Mouse (Mus musculus) erythroblast, adult 5-6 weeks (primary cell): ENCODE measurements around the gene Gm5678. TPM values are rescaled to one million over a fixed set of nuclear protein-coding genes. Genes with fewer than 3 reads are reported as not detected.

ENCODE experiments used
- total RNA-seq, 2 experiments: library from RNA; stranded (forward) in 1 of 2; stranded (reverse) in 1 of 2; fragments of 150-400 nt in 1 of 2; fragments of 200-764, 138-1000 nt in 1 of 2; gene quantifications; 2 replicates each; pipeline versions ENCODE4 v1.2.3 to v1.2.4; 2015 to 2017; ENCODE audit warnings: low replicate concordance in 2 of 2

Gm5678 gene
- total RNA-seq, 2 experiments from 2014 or later = not detected

Other genes starting within 250 kb of the Gm5678 start
- not detected in 2 replicates for gene Setd4, start 24.0 kb upstream of the Gm5678 start, total RNA-seq (2015; ENCODE audit: low replicate concordance)
- gene Setd4, start 24.0 kb upstream of the Gm5678 start, total RNA-seq (2017; ENCODE audit: low replicate concordance) = 0.70 and 1.2 TPM in 2 replicates
- 8.3 and 18.6 TPM in 2 replicates for gene Cbr1, start 22.2 kb upstream of the Gm5678 start, total RNA-seq (2015; ENCODE audit: low replicate concordance)
- gene Cbr1, start 22.2 kb upstream of the Gm5678 start, total RNA-seq (2017; ENCODE audit: low replicate concordance) = 5.2 and 8.2 TPM in 2 replicates
- gene Cbr3, start 55.1 kb downstream of the Gm5678 start, total RNA-seq (2015; ENCODE audit: low replicate concordance) = not detected in 2 replicates
- gene Cbr3, start 55.1 kb downstream of the Gm5678 start, total RNA-seq (2017; ENCODE audit: low replicate concordance) = not detected in 2 replicates
- 78.4 and 136 TPM in 2 replicates for gene Dop1b, start 83.8 kb downstream of the Gm5678 start, total RNA-seq (2015; ENCODE audit: low replicate concordance)
- gene Dop1b, start 83.8 kb downstream of the Gm5678 start, total RNA-seq (2017; ENCODE audit: low replicate concordance) = 84.1 and 125 TPM in 2 replicates
- 25.7 and 32.3 TPM in 2 replicates for gene Morc3, start 204.0 kb downstream of the Gm5678 start, total RNA-seq (2015; ENCODE audit: low replicate concordance)
- 55.5 and 63.2 TPM in 2 replicates for gene Morc3, start 204.0 kb downstream of the Gm5678 start, total RNA-seq (2017; ENCODE audit: low replicate concordance)